Mouse (Mus musculus) embryonic fibroblast, embryonic 13.5 days (primary cell): Measurements from ENCODE around the gene Mylk.

Source experiments
- CTCF ChIP-seq: IDR thresholded peaks from 2 replicates; pipeline ENCODE4 v1.5.1; 2011; ENCODE audit warnings: mild to moderate bottlenecking, control low read depth, low read length, moderate library complexity, borderline replicate concordance; ENCODE audit not compliant: insufficient read depth
- POLR2A ChIP-seq: IDR thresholded peaks from 2 replicates; pipeline ENCODE4 v1.6.1; 2011; ENCODE audit warnings: low read depth, mild to moderate bottlenecking, control low read depth, low read length, moderate library complexity

DNA sequence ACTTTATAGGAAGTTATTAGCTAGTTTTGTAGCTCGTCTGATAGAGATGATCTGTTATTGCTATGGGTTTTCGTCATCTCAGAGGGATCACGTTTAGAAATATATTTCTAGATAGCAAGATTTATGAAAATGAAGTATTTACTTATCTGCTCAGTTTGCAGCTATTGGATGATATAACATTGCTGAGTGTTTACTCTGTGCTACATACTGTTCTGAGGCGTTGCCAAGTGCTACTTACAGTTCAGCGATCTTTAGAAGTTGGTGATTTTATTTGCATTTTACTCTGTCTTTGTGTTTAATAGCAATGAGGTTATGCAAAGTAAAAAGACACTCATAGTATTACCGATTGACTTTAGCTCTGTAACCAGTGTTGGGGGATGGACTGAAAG is 44.2 kb upstream of the Mylk start:
- no peak for TF ChIP-seq CTCF
- no peak for TF ChIP-seq POLR2A
